Mouse (Mus musculus) ES-E14 (cell line): ENCODE measurements around the gene Apon.

ENCODE experiments used
- HCFC1 ChIP-seq: IDR thresholded peaks from 2 replicates; pipeline ENCODE4 v1.6.1; 2012; ENCODE audit warnings: low read length, inconsistent platforms, borderline replicate concordance; ENCODE audit not compliant: insufficient read depth
- MAFK ChIP-seq: IDR thresholded peaks from 2 replicates; pipeline ENCODE4 v1.6.1; 2014; ENCODE audit warnings: mild to moderate bottlenecking, low read depth, low read length, inconsistent platforms; ENCODE audit not compliant: insufficient read depth

DNA sequence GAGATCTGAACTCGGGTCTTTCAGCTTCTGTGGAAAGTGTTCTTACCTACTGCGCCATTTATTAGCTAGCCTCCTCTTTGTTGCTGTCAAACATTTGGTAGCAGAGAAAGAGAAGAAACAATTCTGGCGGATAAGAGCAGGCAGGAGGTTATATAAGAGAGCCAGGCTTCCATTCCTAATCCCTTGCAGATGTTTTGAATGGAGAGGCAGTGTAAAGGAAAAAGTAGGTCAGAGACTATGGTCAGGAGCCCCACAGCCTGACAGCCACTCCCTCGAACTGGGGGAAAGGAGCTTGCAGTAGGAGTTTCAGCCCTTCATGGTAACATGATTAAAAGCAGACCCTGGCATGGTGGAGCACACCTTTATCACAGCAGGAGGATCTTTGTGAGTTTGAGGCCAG lies 17.6 kb upstream of the Apon start:
- TF ChIP-seq MAFK (no peak), HCFC1 (no peak)
